Mouse (Mus musculus) G1E (cell line): ENCODE measurements at regions not wholly inside any gene's neighbourhood (a gene's known extent, or its start where the extent isn't known, plus 50 kb on each side); places are given as distances from the start of the nearest gene placed in this dataset.

ENCODE experiments used
- CTCF ChIP-seq: IDR thresholded peaks from 2 replicates; pipeline ENCODE4 v1.5.1; 2012; ENCODE audit warnings: low read depth, low read length, inconsistent platforms, mixed read lengths
- GATA1 ChIP-seq: IDR thresholded peaks from 2 replicates; pipeline ENCODE4 v1.6.1; 2012; ENCODE audit warnings: borderline replicate concordance, low read length, inconsistent platforms, mixed read lengths
- POLR2AphosphoS5 ChIP-seq: IDR thresholded peaks from 2 replicates; pipeline ENCODE4 v1.6.1; 2012; ENCODE audit warnings: low read depth, low read length, inconsistent platforms; ENCODE audit not compliant: insufficient replicate concordance

GRCm38 (mm10) chr2:8639282-8639681 is 1129.9 kb upstream of the Celf2 start:
- TF ChIP-seq CTCF, result no peak
- TF ChIP-seq GATA1, result no peak
- no peak for TF ChIP-seq POLR2AphosphoS5
